Mouse (Mus musculus) cerebellum, adult 2 months (tissue): ENCODE data around the gene Eomes.

ENCODE experiments used
- CTCF ChIP-seq: fragments of 200-500 bp; IDR thresholded peaks from 2 replicates; pipeline ENCODE4 v1.5.1; 2011; ENCODE audit warnings: low read depth, mild to moderate bottlenecking, control low read depth, low read length, moderate library complexity, borderline replicate concordance; ENCODE audit not compliant: insufficient read depth
- POLR2A ChIP-seq: fragments of 200-500 bp; IDR thresholded peaks from 2 replicates; pipeline ENCODE4 v1.6.1; 2011; ENCODE audit warnings: low read length, control low read depth, borderline replicate concordance; ENCODE audit not compliant: insufficient read depth

- TF ChIP-seq CTCF (no peak), POLR2A (no peak)
Measured at GRCm38 (mm10) chr9:118491195-118491594, 13.2 kb downstream of the Eomes start.
